Mouse (Mus musculus) heart, adult 8-10 months (tissue): ENCODE data around the gene Cck. TPM values are rescaled to one million over a fixed set of nuclear protein-coding genes. Genes with fewer than 3 reads are reported as not detected.
"Not testable (repeated sequence)": the region's sequence is repeated elsewhere in the genome, so short reads cannot be mapped to it uniquely, and the experiment has no call there.

ENCODE experiments used
- DNase-seq: peaks from one replicate; pipeline ENCODE4 v3.0.0; 2022; ENCODE audit warnings: low spot score
- total RNA-seq, 4 experiments: library from RNA; stranded (reverse); gene quantifications; 2 replicates each; pipeline ENCODE4 v1.2.4; 2022

Cck gene
- total RNA-seq, 4 experiments from 2014 or later, result not detected

GRCm38 (mm10) chr9:121460527-121460926 is 35.0 kb downstream of the Cck start:
- no peak for DNase-seq

GRCm38 (mm10) chr9:121459950-121460349 is 35.5 kb downstream of the Cck start:
- no peak for DNase-seq

GRCm38 (mm10) chr9:121458466-121458865 is 37.0 kb downstream of the Cck start:
- DNase-seq, result no peak

GRCm38 (mm10) chr9:121456739-121457515 is 38.6 kb downstream of the Cck start:
- DNase-seq, result no peak

- DNase-seq, result no peak
Measured at GRCm38 (mm10) chr9:121454891-121455290, 40.6 kb downstream of the Cck start.

- not testable (repeated sequence) for DNase-seq
Measured at GRCm38 (mm10) chr9:121452342-121452942, 43.1 kb downstream of the Cck start.

- DNase-seq, result no peak
Measured at GRCm38 (mm10) chr9:121446431-121446831, 49.1 kb downstream of the Cck start.

- no peak for DNase-seq
Measured at GRCm38 (mm10) chr9:121445364-121445763, 50.1 kb downstream of the Cck start.

- no peak for DNase-seq
Measured at GRCm38 (mm10) chr9:121444367-121444707, 51.2 kb downstream of the Cck start.

- DNase-seq, result no peak
Measured at GRCm38 (mm10) chr9:121443696-121444366, 51.7 kb downstream of the Cck start.

GRCm38 (mm10) chr9:121442145-121442544 is 53.3 kb downstream of the Cck start:
- DNase-seq, result no peak

Other genes starting within 250 kb of the Cck start
- under 1 TPM; 0.14 to 0.41 (median 0.30) TPM for gene Ulk4, start 218.5 kb downstream of the Cck start, total RNA-seq
- gene Trak1, start 198.2 kb downstream of the Cck start, total RNA-seq, result 100 to 1,000 TPM; 294 to 334 (median 302) TPM
- not detected for gene Lyzl4, start 146.4 kb upstream of the Cck start, total RNA-seq
- gene Vipr1, start 147.0 kb upstream of the Cck start, total RNA-seq, result 1 to 10 TPM; 1.9 to 3.6 (median 2.1) TPM
- 1 to 10 TPM; 4.7 to 8.4 (median 7.1) TPM for gene Sec22c, start 209.8 kb upstream of the Cck start, total RNA-seq
- gene Ss18l2, start 214.6 kb upstream of the Cck start, total RNA-seq, result 100 to 1,000 TPM; 138 to 143 (median 139) TPM
- 10 to 100 TPM; 24.5 to 39.2 (median 29.8) TPM for gene Nktr, start 223.5 kb upstream of the Cck start, total RNA-seq